Mouse (Mus musculus) adrenal gland, postnatal 36 days (tissue): Measurements from ENCODE around the gene Duoxa2. TPM values are rescaled to one million over a fixed set of nuclear protein-coding genes. Genes with fewer than 3 reads are reported as not detected.
"Not testable (repeated sequence)": the region's sequence is repeated elsewhere in the genome, so short reads cannot be mapped to it uniquely, and the experiment has no call there.

Experiments used
- DNase-seq, 2 experiments: peaks; one replicate each; pipeline ENCODE4 v3.0.0; 2021; ENCODE audit warnings: mixed read lengths in 1 of 2
- total RNA-seq, 2 experiments: library from RNA; stranded (reverse); gene quantifications; 2 replicates each; pipeline ENCODE4 v1.2.3; 2021

The Duoxa2 gene
- total RNA-seq, 2 experiments from 2014 or later = not detected

DNA sequence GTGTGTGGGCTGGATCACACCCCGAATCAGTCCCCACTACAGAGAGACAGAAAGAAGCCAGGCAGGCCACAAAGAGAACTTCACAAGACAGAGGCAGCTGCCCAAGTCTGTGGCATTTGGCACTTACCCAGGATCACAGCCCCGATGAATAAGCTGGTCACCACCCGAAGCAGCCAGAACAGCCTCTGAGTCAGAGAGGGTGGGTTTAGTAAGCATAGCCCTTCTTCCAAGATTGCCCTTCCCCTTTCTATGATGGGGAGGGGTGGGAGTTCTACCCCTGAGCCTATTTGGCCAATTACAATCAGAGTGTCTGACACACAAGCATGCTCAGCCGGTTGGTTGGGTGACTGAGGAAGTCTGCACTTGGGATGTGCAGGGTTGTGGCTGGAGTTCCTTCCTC lies 7.5 kb downstream of the Duoxa2 start:
- peak; percentile 73 to 76 for DNase-seq

DNA sequence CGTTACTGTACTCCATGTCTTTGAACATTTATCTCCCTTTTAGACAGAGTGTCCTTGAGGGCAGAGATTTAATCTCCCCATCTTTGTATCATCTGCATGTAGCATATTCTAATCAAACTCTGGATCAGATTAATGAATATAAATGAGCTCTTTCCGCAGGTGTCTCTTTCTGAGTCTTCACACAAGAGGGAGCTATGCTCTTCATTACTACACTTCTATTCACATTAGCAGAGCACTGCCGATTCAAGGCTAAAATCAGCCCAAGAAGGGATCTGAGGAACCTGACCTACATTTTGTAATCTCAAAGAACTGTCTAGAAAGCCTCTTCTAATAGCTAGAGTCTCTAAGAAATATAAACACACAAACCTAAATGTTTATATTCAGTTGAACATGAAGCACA lies 10.9 kb downstream of the Duoxa2 start:
- DNase-seq = no peak

- DNase-seq = no peak
Observed at GRCm38 (mm10) chr2:122311561-122311960, 12.9 kb downstream of the Duoxa2 start.

GRCm38 (mm10) chr2:122312722-122313417 lies 14.2 kb downstream of the Duoxa2 start:
- DNase-seq = peak; percentile 48 to 64

GRCm38 (mm10) chr2:122313536-122313935 lies 14.8 kb downstream of the Duoxa2 start, which contains the start of gene Duoxa1:
Gene Duoxa1, minus strand, starts transcription at chr2:122313730.
- no peak for DNase-seq

- no peak for DNase-seq
Observed at GRCm38 (mm10) chr2:122315372-122315771, 16.7 kb downstream of the Duoxa2 start, which contains the start of gene Duox1. Gene Duox1, plus strand, starts transcription at chr2:122315672.

- DNase-seq = no peak
Observed at GRCm38 (mm10) chr2:122317384-122317783, 18.7 kb downstream of the Duoxa2 start.

GRCm38 (mm10) chr2:122323960-122324359 lies 25.3 kb downstream of the Duoxa2 start:
- no peak for DNase-seq

GRCm38 (mm10) chr2:122324586-122324985 lies 25.9 kb downstream of the Duoxa2 start:
- no peak for DNase-seq

DNA sequence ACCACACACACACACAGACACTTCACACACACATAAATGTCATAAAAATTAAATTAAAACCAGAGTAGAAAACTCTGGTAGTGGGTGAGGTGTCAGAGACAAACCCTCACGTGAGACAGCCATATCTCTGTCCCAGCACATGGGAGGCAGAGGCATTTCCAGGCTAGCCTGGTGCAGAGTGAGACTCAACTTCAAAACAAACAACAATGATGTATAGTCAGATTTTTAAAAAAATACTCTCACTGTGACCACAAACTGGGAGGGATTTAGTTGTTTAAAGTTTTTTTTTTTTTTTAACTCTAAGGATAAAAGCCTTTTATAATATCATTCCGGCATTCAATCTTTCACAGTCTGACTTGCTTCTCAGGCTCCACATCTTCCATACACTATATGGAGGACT lies 26.7 kb downstream of the Duoxa2 start:
- no peak for DNase-seq

GRCm38 (mm10) chr2:122327986-122328385 lies 29.3 kb downstream of the Duoxa2 start:
- no peak for DNase-seq

- not testable (repeated sequence) for DNase-seq
Observed at GRCm38 (mm10) chr2:122330317-122330716, 31.6 kb downstream of the Duoxa2 start.

DNA sequence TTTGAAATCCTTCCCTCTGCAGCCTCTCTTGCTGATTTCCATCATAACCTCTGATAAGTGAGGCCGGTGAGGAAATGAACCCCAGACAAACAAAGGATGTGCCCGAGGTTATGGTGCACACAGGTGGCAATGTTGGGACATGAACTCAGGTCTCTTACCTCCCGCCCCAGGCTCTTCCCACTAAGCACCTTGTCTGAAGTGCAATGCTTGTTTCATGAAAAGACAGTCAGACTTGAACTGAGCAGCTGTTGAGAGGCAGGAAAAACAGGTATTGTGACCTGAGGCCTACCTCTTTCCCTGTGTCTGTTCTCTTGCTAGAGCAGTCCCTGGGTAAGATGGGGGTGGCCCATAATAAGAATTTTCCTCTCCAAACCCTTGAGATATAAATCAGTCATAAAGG lies 33.5 kb downstream of the Duoxa2 start:
- DNase-seq = no peak

GRCm38 (mm10) chr2:122334170-122334569 lies 35.5 kb downstream of the Duoxa2 start:
- no peak for DNase-seq

DNA sequence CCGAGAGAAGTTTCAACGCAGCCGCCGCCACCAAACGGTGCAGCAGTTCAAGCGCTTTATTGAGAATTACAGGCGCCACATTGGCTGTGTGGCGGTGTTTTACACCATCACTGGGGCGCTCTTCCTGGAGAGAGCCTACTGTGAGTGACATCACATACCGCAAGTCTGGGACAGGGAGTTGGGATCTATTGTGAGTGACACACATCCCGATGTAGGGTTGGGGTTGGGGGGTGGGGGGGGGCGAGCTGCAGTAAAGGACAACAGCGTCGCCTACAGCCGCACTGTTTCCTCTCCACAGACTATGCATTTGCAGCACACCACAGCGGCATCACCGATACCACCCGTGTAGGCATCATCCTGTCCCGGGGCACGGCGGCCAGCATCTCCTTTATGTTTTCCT lies 38.6 kb downstream of the Duoxa2 start:
- no peak for DNase-seq

DNA sequence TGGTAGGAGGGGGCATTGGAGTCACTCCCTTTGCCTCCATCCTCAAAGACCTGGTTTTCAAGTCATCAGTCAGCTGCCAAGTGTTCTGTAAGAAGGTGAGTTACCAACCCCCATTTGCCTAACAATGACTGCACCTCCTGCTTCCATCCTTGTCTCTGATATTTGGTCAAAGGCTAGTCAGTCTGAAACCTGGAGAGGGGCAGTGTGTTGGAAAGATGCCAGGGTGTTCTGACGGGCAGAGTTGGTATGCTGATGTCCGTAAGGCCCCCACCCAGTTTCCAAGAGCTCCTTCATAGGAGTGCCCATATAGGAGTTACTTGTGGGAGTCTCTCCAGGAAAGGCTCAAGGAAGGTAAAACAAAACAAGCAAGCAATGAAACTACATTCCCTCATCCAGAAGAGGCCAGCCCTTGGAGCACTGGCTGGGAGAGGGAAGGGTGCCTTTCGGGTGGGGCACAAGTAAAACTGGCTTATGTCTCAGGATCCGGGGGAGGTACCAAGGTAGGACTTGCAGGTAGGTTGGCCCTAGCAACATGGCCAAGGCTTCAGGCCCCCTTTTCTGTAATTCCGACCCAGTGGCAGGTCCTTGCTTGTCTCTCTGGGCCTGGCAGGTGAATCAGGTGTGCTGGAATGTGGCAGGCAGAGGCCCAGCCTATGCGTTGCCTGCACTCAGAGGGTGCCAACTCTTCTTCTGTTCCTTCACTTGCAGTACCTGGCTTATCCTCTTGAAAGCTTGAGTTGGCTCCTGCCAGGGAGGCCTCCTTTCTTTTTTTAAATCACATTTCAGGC lies 46.6 kb downstream of the Duoxa2 start:
- DNase-seq = no peak

DNA sequence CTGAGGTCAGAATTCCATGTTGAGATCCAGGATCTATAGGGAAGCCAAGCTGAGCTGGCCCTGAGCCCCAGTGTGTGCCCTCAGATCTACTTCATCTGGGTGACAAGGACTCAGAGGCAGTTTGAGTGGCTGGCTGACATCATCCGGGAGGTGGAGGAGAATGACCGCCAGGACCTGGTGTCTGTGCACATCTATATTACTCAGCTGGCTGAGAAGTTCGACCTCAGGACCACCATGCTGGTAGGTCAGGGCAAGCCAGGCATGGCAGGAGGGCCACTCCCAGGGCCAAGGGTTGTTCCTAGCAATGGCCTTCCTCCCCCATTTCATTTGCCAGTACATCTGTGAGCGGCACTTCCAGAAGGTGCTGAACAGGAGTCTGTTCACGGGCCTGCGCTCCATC lies 47.5 kb downstream of the Duoxa2 start:
- not testable (repeated sequence) for DNase-seq

DNA sequence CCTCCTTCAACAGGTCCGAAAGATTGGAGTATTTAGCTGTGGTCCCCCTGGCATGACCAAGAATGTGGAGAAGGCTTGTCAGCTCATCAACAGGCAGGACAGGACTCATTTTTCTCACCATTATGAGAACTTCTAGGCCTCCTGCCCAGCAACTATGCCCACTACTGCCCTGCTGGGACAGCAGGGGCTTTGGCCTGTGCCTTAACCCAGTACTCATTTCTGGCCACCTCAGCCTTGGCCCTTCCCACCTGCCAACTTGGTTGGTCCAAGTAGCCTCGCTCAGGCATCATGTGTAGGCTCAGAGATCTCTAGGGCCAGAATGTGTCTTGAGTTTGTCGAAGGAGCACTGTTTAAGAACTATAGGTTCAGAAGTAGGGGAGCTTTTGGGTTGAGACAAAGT lies 48.6 kb downstream of the Duoxa2 start:
- DNase-seq = no peak

DNA sequence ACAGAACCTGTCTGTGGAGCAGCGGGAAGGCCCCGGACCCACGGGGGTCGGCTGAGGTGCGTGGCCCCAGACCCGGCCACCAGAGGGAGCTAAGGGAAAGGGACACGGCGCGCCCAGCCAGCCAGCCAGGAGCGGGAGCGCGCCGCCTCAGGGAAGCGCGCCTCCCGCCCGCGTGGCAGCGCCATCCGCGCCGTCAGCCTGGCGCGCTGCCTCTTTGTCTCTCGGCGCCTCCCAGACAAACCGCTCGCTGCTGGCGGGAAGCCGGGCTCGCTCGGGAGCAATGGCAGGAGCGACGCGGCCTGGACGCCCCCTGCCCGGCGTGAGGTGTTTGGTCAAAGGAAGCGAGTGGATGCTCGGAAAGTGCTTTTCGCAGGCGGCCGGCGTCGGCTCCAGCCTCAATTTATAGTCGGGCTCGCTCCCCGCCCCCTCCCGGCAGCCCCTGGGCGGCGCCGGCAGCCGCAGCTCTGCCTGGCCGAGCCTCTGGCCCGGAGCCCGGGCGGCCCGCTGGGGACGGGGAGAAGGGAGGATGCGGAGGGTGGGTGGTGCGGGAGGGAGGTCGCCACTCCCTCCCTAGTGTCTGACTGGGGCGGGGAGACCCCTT lies 49.9 kb downstream of the Duoxa2 start:
- DNase-seq = peak; percentile 89 to 94

DNA sequence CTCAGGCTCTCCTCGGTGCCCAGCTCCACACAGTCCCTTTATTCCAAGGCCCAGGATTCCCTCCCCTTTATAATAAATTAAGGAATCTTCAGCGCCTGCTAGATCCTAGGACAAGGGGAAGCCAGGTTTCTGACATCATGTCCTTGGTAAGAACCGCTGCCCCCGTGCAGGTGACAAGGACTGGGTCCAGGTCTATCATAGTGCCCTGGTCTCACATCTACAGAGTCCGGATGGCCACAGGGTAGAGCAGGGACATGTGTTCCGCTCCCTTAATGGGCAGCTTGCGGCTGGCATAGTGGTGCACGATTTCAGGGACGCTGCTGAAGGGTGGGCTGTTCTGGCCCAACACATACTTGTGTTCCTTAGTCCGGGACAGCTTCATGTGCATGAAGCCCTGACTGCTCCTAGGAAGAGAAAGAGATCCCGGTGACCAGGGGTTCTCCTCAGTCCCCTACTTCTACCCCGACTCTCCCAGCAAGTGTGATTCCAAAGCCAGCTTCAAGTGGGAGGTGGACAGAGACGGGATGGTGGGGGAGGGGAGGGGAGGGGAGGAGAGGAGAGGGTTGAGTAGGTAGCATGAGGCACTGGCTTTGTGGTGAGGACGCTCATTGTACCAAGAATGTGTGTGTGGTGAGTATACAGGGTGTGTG lies 50.6 kb downstream of the Duoxa2 start:
- peak in 1 of 2 experiments; percentile 21 for DNase-seq

DNA sequence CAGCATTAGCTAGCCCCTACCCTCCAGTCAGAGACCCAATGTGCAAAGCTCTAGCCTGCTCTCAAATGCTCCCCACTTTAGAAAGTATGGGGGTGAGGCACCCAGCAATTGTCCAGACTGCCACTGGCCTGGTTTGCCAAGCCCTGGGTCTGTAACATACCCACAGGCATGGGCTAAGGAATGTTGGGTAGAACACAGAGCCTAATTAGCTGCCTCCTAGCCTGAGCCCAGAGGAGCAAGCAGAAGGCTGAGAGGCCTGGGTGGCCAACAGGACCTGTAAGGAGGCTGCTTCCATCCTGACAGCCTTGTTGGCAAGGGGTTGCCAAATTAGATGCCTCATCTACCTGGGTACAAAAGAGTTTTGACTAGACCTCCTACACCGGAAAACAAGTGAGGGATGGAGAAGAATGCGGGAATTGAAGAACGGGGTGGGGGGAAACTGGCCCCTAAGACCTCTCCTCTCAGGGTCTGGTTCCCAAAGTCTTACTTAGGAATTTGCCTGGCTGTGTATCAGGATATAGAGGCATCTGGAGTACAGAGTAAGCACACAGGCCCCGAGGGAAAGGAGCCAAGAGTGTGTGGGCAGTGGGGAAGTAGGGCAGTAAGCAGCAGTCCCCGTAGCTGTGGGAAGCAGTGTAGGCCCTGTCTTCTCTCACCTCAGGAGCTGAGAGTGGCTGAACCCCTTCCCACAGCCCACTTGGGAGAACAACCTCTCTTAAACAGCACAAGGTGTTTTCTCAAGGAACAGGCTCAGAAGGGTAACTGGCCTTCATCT lies 52.6 kb downstream of the Duoxa2 start:
- DNase-seq = no peak

- peak; percentile 36 for DNase-seq
Observed at GRCm38 (mm10) chr2:122351931-122352329, 53.2 kb downstream of the Duoxa2 start.
